Mouse (Mus musculus): ENCODE measurements around the gene Prl7b1.

- TF ChIP-seq CTCF (IDR thresholded peaks at IDR 0.05; ENCODE audit: control insufficient read depth, insufficient read depth, insufficient replicate concordance, low read depth, low read length) (no peak), POLR2A (IDR thresholded peaks at IDR 0.05; ENCODE audit: control insufficient read depth, low read depth, low read length) (no peak)
Observed at GRCm38 (mm10) chr13:27582071-27582470, 28.3 kb downstream of the Prl7b1 start, which contains the start of gene Prl8a1.
